Comparison of ENCODE assay signal across 18 mouse cellular contexts in the genomic region with DNA sequence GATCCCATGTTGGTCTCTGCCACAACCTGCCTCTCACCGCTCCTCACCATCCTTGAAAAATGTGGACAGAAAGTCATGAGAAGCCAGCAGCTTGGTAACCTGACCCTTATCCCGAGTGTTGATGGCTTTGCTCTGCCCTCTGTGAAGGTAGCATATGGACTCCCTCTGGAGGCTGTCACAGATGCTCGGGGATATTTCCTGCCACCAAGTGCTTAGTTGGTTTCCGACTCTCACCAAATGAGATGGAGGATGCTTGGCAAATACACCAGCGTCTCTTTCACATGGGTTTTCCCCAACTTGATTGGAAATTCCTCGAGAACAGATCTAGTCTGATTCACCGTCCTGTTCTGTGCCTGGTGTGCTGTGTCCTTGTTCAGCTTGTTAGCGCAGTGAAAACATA. TPM values are rescaled to one million over a fixed set of nuclear protein-coding genes. Genes with fewer than 3 reads are reported as not detected.
A peak's percentile ranks its signal among the peaks of the same experiment; 100 is the strongest.
DNase-seq lines count a peak whose midpoint lies in the region; ATAC-seq and TF ChIP-seq lines count a peak whose summit lies in the region.
"Had no signal": no experiment of that assay in that cellular context is flagged by ENCODE, and none has a peak within 500 bp of the region (broad histone marks: within the 10 kb centered on the region; RNA-seq: fewer than 3 reads in every experiment).

No protein-coding gene starts in this region.

- no peak for ATAC-seq in midbrain, embryonic 13.5 days
- ATAC-seq: forebrain, embryonic 13.5 days; forebrain, embryonic 15.5 days; forebrain, postnatal 0 days had no signal

- H3K4me3 ChIP-seq in cerebellum, adult 2 months (replicated peaks; ENCODE audit: insufficient read depth, low read depth, low read length) = no peak overlapping the region
- H3K4me3 ChIP-seq in layer of hippocampus, adult 2 months = no peak overlapping the region
- no peak overlapping the region for H3K4me3 ChIP-seq in midbrain, embryonic 13.5 days (replicated peaks)
- H3K4me3 ChIP-seq: embryonic facial prominence, embryonic 10.5 days; embryonic facial prominence, embryonic 12.5 days; forebrain, embryonic 13.5 days; forebrain, embryonic 15.5 days had no signal

- WGBS in cerebellum, adult 2 months = 34% methylated on average over 8 of the region's 8 CpGs
- WGBS in midbrain, embryonic 13.5 days = 87% methylated on average over 8 of the region's 8 CpGs

- no peaks in the 10 kb centered on the region for H3K27me3 ChIP-seq in cerebellum, adult 2 months (ENCODE audit: control insufficient read depth, insufficient read depth, low read length)
- 0 out of 2 replicates have a peak, but pooled peaks cover 4% of the 10 kb centered on the region for H3K27me3 ChIP-seq in midbrain, embryonic 13.5 days
- H3K27me3 ChIP-seq: embryonic facial prominence, embryonic 12.5 days; forebrain, embryonic 13.5 days; forebrain, embryonic 15.5 days had no signal

- no peak overlapping the region for H3K27ac ChIP-seq in cerebellum, adult 2 months (ENCODE audit: insufficient read depth, low read length)
- peak overlapping the region; percentile 24; the same call in 1 of the 2 replicates for H3K27ac ChIP-seq in layer of hippocampus, adult 2 months
- H3K27ac ChIP-seq in midbrain, embryonic 13.5 days = no peak overlapping the region
- H3K27ac ChIP-seq: embryonic facial prominence, embryonic 10.5 days; embryonic facial prominence, embryonic 12.5 days; forebrain, embryonic 13.5 days; forebrain, embryonic 15.5 days had no signal

- no peak overlapping the region for H3K9ac ChIP-seq in midbrain, embryonic 13.5 days (replicated peaks)
- H3K9ac ChIP-seq: embryonic facial prominence, embryonic 12.5 days; forebrain, embryonic 13.5 days; forebrain, embryonic 15.5 days; forebrain, postnatal 0 days had no signal

- peak; percentile 45 to 56 for DNase-seq in cerebellum, adult 2 months
- no peak for DNase-seq in cerebellum, postnatal 4 days (ENCODE audit: low spot score in 2 of 2)
- DNase-seq in cerebellum, adult 9-11 months = peak; percentile 57
- no peak for DNase-seq in cerebellum, adult 8-10 months
- DNase-seq in layer of hippocampus, adult 2 months (ENCODE audit: low spot score in 2 of 2) = no peak
- no peak for DNase-seq in layer of hippocampus, postnatal 10 days (ENCODE audit: low spot score in 2 of 2)
- DNase-seq: adrenal gland, adult 2 months; adrenal gland, postnatal 10 days; adrenal gland, postnatal 25 days; forebrain, postnatal 0 days had no signal

- TF ChIP-seq CTCF in cerebellum, adult 2 months (IDR thresholded peaks at IDR 0.05; ENCODE audit: borderline replicate concordance, insufficient read depth, low read depth, low read length) = no peak
- TF ChIP-seq CTCF in layer of hippocampus, adult 2 months (conservative IDR thresholded peaks at IDR 0.05) = no peak

- no peaks in the 10 kb centered on the region for H3K36me3 ChIP-seq in midbrain, embryonic 13.5 days
- H3K36me3 ChIP-seq: embryonic facial prominence, embryonic 10.5 days; embryonic facial prominence, embryonic 12.5 days; forebrain, embryonic 15.5 days had no signal

- peaks cover 53% of the 10 kb centered on the region for H3K4me1 ChIP-seq in cerebellum, adult 2 months (ENCODE audit: control insufficient read depth, insufficient read depth, low read length)
- H3K4me1 ChIP-seq in midbrain, embryonic 13.5 days (replicated peaks) = 0 out of 2 replicates have a peak, but pooled peaks cover 6% of the 10 kb centered on the region

- no peak overlapping the region for H3K4me2 ChIP-seq in midbrain, embryonic 13.5 days (replicated peaks)
- H3K4me2 ChIP-seq: embryonic facial prominence, embryonic 12.5 days; forebrain, embryonic 13.5 days; forebrain, embryonic 15.5 days had no signal

- TF ChIP-seq POLR2A in cerebellum, adult 2 months (IDR thresholded peaks at IDR 0.05; ENCODE audit: borderline replicate concordance, insufficient read depth, low read length) = no peak

- H3K9me3 ChIP-seq in midbrain, embryonic 13.5 days = no peaks in the 10 kb centered on the region
- H3K9me3 ChIP-seq: embryonic facial prominence, embryonic 10.5 days; embryonic facial prominence, embryonic 12.5 days; forebrain, embryonic 13.5 days; forebrain, embryonic 15.5 days had no signal

RNA-seq across cellular contexts. Expression of a gene that starts 12.0 kb away (rescaled TPM):
- 0.22 and 0.33 TPM in 2 replicates for polyA plus RNA-seq in cerebellum, adult 2 months (2012; rRNA removed)
- total RNA-seq in layer of hippocampus, adult 2 months (2021) = not detected
- total RNA-seq in layer of hippocampus, postnatal 10 days (2021) = not detected
- polyA plus RNA-seq in midbrain, embryonic 13.5 days (2015; fragmentation: Nextera tagmentation; extraction: Ambion mirVana) = 0.66 and 0.73 TPM in 2 replicates
- total RNA-seq: adrenal gland, postnatal 10 days; gastrocnemius, adult 18-20 months; MEL had no signal
- polyA plus RNA-seq: C2C12 had no signal

RNA-seq across cellular contexts. Expression of a gene that starts 24.3 kb away (rescaled TPM):
- 1.9 and 2.3 TPM in 2 replicates for polyA plus RNA-seq in cerebellum, adult 2 months (2012; rRNA removed)
- total RNA-seq in layer of hippocampus, adult 2 months (2021) = 1 to 10 TPM; 1.9 to 2.1 TPM
- total RNA-seq in layer of hippocampus, postnatal 10 days (2021) = 1 to 10 TPM; 1.7 to 2.1 TPM
- polyA plus RNA-seq in midbrain, embryonic 13.5 days (2015; fragmentation: Nextera tagmentation; extraction: Ambion mirVana) = 2.5 and 3.1 TPM in 2 replicates
- total RNA-seq: MEL had no signal
- polyA plus RNA-seq: C2C12 had no signal

RNA-seq across cellular contexts. Expression of a gene that starts 44.8 kb away (rescaled TPM):
- 0.41 and 0.69 TPM in 2 replicates for polyA plus RNA-seq in cerebellum, adult 2 months (2012; rRNA removed)
- 1 to 10 TPM; 1.6 to 2.3 TPM for total RNA-seq in layer of hippocampus, adult 2 months (2021)
- not detected for total RNA-seq in layer of hippocampus, postnatal 10 days (2021)
- 0.16 TPM in 1 of 2 replicates, not detected in the other for polyA plus RNA-seq in midbrain, embryonic 13.5 days (2015; fragmentation: Nextera tagmentation; extraction: Ambion mirVana)
- total RNA-seq: forebrain, postnatal 0 days; MEL had no signal
- polyA plus RNA-seq: C2C12; embryonic facial prominence, embryonic 10.5 days; embryonic facial prominence, embryonic 12.5 days; forebrain, embryonic 13.5 days; forebrain, embryonic 15.5 days; forebrain, postnatal 0 days had no signal

Comparison
In these comparisons a context has a peak if more than half of its experiments do, and no peak if none do; other contexts are left out.
1. DNase-seq: peak in cerebellum, adult 2 months (2 of 2) and cerebellum, adult 9-11 months (single experiment); none in cerebellum, postnatal 4 days (0 of 2), cerebellum, adult 8-10 months (single experiment), layer of hippocampus, adult 2 months (0 of 2) and layer of hippocampus, postnatal 10 days (0 of 2).